Mouse (Mus musculus): ENCODE data around the gene Lifr. TPM values are rescaled to one million over a fixed set of nuclear protein-coding genes. Genes with fewer than 3 reads are reported as not detected.

The Lifr gene
- 10 to 100 TPM; 44.0 to 45.5 TPM for total RNA-seq (2021)
- long read RNA-seq, partial matches to known transcripts: 0 of 5 reads
- long read RNA-seq, other reads (novel, unspliced or antisense): 5 of 5 reads

DNA sequence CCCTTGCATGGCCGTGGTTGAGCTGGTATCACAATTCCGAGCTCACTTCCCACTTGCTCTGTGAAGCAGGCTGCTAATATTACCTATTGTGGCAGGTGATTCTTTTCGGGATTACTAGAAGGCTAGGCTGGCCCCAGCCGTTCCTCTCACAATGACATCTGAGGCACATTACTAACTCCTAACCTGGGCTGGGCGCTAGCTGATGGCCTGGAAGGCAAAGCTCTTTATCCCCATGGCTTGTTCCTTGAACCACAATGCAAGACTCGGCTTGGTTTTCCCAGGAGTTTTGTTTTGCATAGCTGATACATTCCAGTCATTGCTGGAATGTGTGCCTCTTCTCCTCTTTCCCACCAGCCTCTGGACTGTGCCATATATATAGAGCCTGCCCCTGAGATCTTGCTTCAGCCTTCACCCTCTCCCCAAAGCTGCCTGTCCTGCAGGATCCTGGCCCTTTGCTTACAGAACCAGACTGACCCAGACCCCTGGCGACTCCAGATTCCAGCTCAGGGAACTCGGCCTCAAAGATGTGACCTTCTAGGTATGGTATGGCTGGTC, at the start of gene Lifr:
TSS of gene Lifr (plus strand) at position 404 of the 555 bp plus-strand sequence.
- DNase-seq (ENCODE audit: low spot score in 2 of 2): no peak

- DNase-seq (ENCODE audit: low spot score in 2 of 2): no peak
Measured at GRCm38 (mm10) chr15:7044081-7044749, 46.2 kb upstream of the Lifr start.

DNA sequence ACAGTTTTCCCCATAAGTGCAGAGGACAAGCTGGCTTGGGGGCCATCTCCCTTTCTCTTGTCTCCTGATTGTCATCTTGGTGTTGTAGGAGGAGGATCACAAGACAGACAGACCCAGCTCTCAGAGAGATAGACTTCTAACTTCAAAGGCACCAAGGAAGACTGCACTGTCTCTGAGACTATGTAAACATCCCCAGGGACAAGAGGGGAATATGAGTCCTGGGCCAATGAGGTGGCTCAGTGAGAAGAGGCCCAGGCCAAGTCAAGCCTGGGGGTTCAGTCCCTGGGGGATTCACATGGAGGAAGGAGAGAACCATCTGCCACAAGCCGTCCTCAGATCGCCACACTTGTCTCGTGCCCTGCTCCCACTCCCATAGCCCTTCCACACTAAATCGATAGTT, 45.4 kb upstream of the Lifr start:
- DNase-seq (ENCODE audit: low spot score in 2 of 2): no peak

- no peak for DNase-seq (ENCODE audit: low spot score in 2 of 2)
Measured at GRCm38 (mm10) chr15:7047931-7048330, 42.5 kb upstream of the Lifr start.

- no peak for DNase-seq (ENCODE audit: low spot score in 2 of 2)
Measured at GRCm38 (mm10) chr15:7048916-7049315, 41.5 kb upstream of the Lifr start.

DNA sequence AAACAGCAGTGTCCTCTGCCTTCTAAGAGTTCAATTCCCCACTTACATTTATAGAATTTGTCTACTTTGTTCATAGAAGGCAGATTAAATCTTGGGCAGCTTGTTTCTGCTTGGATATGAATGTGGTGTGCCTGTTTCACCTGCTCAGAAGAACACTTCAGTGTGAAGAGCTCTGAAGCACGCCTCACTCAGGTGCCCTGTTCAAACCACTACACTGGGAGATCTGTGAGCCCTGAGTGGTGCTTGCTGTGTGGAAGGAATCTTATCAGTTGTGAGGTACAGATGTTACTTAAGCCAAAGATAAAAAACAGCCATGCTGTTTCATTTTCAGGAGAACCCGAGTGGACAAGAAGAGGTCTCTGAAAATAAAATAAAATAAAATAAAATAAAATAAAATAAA, 38.7 kb upstream of the Lifr start:
- DNase-seq (ENCODE audit: low spot score in 2 of 2): no peak

GRCm38 (mm10) chr15:7052117-7052516, 38.3 kb upstream of the Lifr start:
- DNase-seq (ENCODE audit: low spot score in 2 of 2): no peak

DNA sequence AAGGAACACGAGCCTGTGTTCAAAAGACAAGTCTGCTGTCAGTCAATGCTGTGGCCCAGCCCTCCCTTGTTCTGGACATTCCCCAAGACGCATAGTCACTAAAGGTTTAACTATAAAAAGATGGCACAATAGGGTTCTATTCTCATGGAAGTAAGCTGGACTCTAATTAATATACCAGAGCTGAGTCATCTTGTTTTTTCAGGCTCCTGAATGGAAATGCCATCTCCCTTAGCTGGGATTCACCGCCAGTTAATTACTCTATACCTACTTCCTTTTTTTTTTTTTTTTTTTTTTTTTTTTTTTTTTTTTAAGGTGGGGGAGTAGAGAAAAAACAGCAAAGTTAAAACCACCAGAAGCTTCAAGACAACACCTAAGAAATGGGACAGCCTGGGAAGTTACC, 33.6 kb upstream of the Lifr start:
- DNase-seq (ENCODE audit: low spot score in 2 of 2): no peak

GRCm38 (mm10) chr15:7060522-7060921, 29.9 kb upstream of the Lifr start:
- DNase-seq (ENCODE audit: low spot score in 2 of 2): no peak

DNA sequence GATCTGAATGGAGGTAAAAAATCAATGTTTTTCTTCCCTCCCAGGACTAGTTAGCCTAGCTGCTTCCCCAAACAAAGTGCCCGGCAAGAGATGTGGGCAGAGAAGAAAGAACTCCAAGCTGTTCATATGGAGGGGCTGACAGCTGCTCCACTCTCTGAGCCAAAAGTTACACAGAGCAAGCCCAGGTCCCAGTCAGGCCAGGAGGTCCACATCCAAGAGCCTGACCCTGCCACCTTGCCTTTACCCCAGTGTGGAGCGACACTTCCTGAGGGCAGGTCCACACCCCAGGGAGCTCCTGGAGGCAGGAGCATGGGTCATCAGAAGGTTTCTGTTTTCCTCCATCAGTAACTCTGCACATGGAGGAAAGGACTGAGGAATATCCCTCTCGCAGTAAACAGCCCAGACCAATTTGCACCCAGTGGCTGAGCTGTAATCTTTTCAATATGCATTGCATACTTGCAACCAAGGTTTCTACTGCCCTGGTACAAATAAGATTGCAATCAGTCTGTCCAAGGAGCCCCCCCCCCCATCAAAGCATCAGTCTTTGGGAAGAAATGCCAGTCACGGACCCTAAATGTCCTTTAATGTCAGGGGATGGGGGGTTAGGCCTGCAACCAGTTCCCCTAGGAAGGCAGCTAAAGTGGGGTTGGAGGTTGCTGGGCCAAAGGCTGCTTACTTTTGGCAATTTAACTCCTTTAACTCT, 28.3 kb upstream of the Lifr start:
- DNase-seq (ENCODE audit: low spot score in 2 of 2): no peak

DNA sequence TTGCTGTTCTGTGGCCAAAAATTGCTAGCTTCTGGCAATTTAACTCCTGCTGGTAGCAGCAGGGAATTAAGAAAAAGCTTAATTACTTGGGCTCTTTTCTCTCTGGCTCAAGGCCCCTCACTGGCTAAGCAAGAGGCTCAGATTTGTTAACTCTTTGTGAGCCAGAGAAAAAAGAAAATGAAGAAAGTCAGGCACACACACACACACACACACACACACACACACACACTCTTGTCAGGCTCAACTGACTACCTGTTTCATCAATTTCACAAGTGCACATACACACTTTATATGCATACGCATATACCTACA, 27.8 kb upstream of the Lifr start:
- no peak for DNase-seq (ENCODE audit: low spot score in 2 of 2)

DNA sequence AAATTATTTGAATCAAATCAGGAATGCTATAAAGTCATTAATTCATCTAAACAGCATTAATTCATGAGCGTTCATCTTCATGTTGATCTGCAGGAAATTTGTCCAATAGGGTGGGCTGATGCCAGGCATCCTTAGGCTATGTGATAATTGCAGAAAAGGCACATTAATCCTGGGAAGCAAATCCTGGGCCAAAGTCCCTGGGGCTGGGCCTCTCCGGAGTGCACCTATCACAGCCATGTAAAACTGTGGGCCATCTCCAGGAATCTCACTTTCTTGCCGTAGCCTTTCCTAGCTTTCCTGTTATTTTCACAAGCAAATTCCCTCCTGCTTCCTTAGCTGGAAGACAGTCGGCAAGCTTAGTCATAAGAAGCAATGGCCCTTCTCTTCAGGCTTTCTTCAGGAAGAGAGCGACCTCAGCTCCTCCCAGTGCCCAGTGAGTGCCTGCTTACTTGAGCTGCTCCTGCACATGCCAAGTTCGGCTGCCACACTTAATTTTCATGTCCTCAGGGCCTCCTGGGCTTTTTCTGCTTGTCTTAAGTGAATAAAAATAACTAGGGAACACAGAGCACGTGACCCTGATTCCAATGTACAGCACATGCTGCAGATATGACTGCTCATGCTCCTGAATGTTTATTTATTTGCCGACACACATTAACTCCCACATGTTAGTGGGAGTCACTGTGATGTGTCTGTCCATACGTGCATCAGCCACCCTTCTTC, 26.7 kb upstream of the Lifr start:
- DNase-seq (ENCODE audit: low spot score in 2 of 2): no peak

DNA sequence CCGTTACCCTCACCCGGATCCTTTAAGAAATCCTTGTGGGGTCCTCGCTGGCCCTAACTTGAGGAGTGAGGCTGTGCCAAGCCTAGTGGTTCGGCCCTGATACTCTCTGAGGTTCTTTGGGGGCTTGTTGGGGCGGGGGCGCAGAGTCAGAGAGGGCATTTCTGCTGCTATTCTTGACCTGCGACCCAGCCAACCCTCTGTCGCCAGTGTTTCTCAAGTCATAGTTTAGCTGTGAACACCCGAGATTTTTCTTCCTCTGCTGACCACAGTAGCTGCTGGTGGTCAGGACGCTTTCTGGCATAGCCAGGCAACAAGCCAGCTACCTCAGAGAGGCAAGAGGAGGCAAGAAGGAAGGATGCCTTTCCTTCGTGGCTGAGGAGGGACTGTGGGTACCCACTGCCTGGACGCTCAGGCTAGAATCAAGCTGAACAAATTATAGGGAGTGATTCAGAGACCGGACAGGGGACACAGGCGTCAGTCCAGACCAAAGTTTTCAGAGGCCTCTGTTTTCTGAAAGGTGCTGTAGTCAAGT, 25.4 kb upstream of the Lifr start:
- no peak for DNase-seq (ENCODE audit: low spot score in 2 of 2)

DNA sequence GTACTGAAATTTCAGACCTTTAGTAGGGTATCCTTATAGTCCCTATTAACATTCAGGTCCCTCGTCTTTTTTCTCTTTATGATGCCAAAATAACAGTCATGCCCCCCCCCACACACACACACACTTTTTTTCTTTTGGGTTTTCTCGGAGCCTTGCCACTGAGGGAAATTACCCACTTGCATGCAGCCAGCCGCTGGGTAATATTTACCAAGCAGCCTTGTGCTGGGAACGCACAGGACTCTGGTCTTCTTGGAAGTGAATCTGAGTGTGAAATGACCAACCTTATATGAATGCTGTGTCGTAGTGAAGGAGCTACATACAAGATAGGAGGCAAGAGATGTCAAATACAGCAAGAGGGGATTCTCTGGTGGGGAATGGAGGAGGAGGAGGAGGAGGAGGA, 24.8 kb upstream of the Lifr start:
- no peak for DNase-seq (ENCODE audit: low spot score in 2 of 2)

- DNase-seq (ENCODE audit: low spot score in 2 of 2): no peak
Measured at GRCm38 (mm10) chr15:7066752-7067151, 23.7 kb upstream of the Lifr start.

DNA sequence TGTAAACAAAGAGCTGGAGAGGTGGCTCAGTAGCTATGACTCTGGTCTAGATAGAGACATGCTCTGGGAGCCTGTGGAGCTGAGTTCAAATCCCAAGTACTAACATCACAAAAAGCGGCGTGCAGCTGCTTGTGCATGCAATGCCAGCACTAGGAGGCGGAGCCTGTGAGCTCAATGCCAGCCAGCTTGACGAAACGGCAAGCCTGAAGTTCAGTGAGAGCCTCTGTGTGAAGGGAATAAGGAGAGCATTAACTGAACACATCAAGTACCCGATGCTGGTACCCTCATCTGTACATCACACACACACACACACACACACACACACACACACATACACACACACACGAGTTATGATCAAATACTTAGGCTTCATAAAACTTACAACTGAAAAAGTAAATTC, 21.0 kb upstream of the Lifr start:
- DNase-seq (ENCODE audit: low spot score in 2 of 2): peak in 1 of 2 experiments; percentile 27

GRCm38 (mm10) chr15:7070199-7070794, 20.1 kb upstream of the Lifr start:
- no peak for DNase-seq (ENCODE audit: low spot score in 2 of 2)

DNA sequence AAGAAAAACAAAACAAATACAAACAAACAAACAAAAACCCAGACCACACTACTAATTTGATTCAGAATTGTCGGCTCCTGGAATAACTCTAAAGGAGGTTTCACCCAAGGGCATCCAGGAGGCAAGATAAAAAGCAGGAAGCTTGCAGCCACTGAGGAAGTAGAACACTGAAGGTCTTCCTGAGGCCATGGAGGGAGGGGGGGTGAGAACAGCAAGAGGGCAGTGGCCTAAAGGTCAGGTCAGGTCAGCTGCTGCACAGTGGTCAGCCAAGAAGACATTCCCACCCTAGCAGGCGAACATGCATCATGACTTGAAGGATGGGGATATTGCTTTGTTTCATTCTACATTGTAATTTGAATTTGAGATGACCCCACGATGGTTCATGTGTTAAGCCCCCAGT, 17.1 kb upstream of the Lifr start:
- no peak for DNase-seq (ENCODE audit: low spot score in 2 of 2)

DNA sequence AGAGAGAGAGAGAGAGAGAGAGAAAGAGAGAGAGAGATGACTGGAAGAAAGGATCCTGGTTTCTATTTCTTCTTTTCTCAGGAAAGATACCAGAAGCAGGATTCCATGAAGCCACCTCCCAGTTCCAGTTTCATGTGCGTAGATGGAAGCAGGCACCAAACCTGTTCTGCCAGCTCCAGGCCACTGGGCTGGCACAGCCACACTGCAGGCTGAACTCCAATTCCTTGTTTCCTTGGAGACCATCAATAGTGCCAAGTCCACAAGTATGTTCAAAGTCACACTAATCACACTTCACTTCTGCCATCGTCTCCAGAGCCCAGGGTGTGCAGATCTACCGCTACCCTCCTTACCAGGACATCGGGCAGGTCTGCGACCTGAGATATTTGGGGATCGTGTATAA, 15.2 kb upstream of the Lifr start:
- peak; percentile 48 to 51 for DNase-seq (ENCODE audit: low spot score in 2 of 2)

DNA sequence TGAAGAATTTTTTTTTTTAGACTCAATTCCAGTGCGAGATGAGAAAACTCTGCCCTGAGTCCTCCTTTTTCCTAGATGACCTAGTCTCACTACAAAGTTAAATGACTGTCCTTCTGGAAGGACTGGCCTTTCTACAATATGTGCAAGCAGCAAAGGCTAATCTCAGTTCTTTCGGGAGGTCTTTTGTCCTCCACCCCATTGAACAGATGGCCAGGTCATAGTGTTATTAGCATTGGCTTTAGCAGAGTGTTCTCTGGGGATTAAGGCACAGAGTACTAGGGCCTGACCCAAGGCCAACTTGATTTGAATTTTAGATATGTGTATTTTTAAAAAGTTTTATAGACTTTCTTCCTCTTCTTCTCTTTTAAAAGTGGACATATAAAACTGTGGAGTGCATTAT, 12.1 kb upstream of the Lifr start:
- DNase-seq (ENCODE audit: low spot score in 2 of 2): no peak

DNA sequence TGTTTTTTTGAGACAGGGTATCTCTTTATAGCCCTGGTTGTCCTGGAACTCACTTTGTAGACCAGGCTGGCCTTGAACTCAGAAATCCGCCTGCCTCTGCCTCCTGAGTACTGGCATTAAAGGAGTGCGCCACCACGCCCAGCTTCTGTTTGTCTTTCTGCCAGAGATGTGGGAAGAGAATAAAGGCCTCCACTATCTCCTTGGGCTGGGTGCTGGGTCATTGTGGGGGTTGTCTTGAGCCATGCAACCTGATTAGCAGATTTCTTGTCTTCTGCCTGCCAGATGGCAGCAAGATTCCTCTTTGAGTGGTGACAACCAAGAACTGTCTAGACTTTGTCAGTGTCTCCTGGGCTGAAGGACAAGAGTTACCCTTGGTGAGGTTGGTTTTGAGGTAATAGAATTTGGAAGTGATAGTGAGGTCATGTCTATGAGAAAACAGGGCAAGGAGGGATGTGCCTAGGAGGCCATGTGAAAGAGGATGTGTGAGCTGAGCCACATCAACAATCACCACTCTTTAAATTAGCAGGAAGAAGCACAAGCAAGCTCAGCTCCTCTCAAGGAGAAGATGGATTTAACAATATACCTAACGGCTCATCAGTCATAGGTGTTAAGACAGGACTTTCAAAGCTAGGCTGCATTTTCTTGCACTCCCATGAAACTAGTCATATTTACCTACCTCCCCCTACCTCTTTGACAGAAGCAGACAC, 10.6 kb upstream of the Lifr start:
- no peak for DNase-seq (ENCODE audit: low spot score in 2 of 2)
